Mouse (Mus musculus) neural tube, embryonic 15.5 days (tissue): ENCODE results near the gene St3gal2. TPM values are rescaled to one million over a fixed set of nuclear protein-coding genes. Genes with fewer than 3 reads are reported as not detected.
A peak's percentile ranks its signal among the peaks of the same experiment; 100 is the strongest.

Experiments used
- ATAC-seq: fragments of 200-750 bp; cut with Nextera tagmentation; 2 replicates; pipeline ENCODE4 v1.8.0; 2017; ENCODE audit warnings: mild to moderate bottlenecking, moderate TSS enrichment, moderate library complexity; ENCODE audit not compliant: low FRiP score
- H3K27ac ChIP-seq: fragments of 300-500 bp; sonication (generic); replicated peaks from 2 replicates; pipeline ENCODE4 v1.5.1; 2015; ENCODE audit warnings: mild to moderate bottlenecking, inconsistent platforms
- H3K27me3 ChIP-seq: fragments of 300-500 bp; sonication (generic); replicated peaks from 2 replicates; pipeline ENCODE4 v1.6.1; 2015; ENCODE audit warnings: inconsistent platforms
- H3K36me3 ChIP-seq: fragments of 300-500 bp; sonication (generic); 2 replicates; pipeline ENCODE4 v1.6.1; 2015; ENCODE audit warnings: inconsistent platforms
- H3K4me1 ChIP-seq: fragments of 300-500 bp; sonication (generic); 2 replicates; pipeline ENCODE4 v1.6.1; 2015; ENCODE audit warnings: inconsistent platforms
- H3K4me2 ChIP-seq: fragments of 300-500 bp; sonication (generic); 2 replicates; pipeline ENCODE4 v1.6.1; 2015; ENCODE audit warnings: inconsistent platforms, mild to moderate bottlenecking, moderate library complexity
- H3K4me3 ChIP-seq: fragments of 300-500 bp; sonication (generic); replicated peaks from 2 replicates; pipeline ENCODE4 v1.5.1; 2015; ENCODE audit warnings: mild to moderate bottlenecking, inconsistent platforms
- H3K9ac ChIP-seq: fragments of 300-500 bp; sonication (generic); replicated peaks from 2 replicates; pipeline ENCODE4 v1.6.1; 2015; ENCODE audit warnings: mild to moderate bottlenecking, inconsistent platforms
- H3K9me3 ChIP-seq: fragments of 300-500 bp; sonication (generic); replicated peaks from 2 replicates; pipeline ENCODE4 v1.6.1; 2016; ENCODE audit warnings: inconsistent platforms
- WGBS: fragments of 180-500 bp; shearing (Covaris S2); methylation state at CpG from one replicate; pipeline ENCODE4 v1.1.7; 2015; ENCODE audit warnings: mixed read lengths; 5-methylcytosine and 5-hydroxymethylcytosine counted together
- polyA plus RNA-seq: library from polyadenylated mRNA; unstranded; fragments of >200 nt; fragmentation: Nextera tagmentation; extraction: Ambion mirVana; gene quantifications from 2 replicates; pipeline ENCODE4 v1.2.1, GENCODE M21; 2015

The St3gal2 gene
- polyA plus RNA-seq, result 23.1 and 24.4 TPM in 2 replicates

DNA sequence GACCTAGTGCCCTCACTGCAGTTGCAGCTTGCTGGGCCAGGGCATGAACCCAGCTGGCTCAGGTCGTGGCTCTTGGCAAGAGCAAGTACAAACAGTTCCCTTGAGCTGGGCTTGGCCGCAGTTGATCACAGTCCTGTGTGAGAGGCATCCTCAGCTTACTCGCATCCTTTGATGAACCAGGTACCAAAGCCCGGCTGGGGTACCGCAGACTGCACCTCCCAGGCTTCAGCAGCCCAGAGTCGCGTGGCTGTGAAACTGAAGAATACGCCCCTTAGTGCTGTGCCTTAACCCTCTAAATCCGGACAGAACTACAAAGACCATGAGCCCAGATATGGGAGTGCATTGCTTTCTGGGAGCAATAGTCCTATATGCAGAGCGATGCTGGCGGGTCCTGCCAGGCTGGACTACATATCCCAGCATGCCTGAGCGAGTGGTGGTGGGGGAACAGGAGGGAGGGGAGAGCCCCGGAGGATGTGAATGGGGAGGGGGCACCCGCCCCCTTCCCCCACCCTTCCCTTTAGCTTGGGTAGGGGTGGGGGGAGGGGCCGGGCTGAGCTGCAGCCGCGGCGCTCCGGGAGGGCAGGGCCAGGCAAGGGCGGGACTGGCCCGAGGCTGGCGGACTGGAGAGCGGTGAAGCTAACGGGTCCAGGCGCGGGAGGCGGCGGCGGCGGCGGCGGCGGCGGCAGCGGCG is at the start of gene St3gal2:
St3gal2 (plus strand) TSS at position 582 of the 691 bp plus-strand sequence.
- peaks cover 32% of the 10 kb centered on the region for H3K4me1 ChIP-seq
- 1% methylated on average over 13 of the region's 36 CpGs for WGBS
- H3K4me3 ChIP-seq, result peak within 1 kb of the TSS; percentile 86
- ATAC-seq, result peak; percentile 99
- H3K27ac ChIP-seq, result peak within 1 kb of the TSS; percentile 87
- no peaks in the 10 kb centered on the region for H3K27me3 ChIP-seq
- peak within 1 kb of the TSS; percentile 84 for H3K4me2 ChIP-seq
- H3K9me3 ChIP-seq, result no peaks in the 10 kb centered on the region
- no peaks in the 10 kb centered on the region for H3K36me3 ChIP-seq
- peak within 1 kb of the TSS; percentile 84 for H3K9ac ChIP-seq

DNA sequence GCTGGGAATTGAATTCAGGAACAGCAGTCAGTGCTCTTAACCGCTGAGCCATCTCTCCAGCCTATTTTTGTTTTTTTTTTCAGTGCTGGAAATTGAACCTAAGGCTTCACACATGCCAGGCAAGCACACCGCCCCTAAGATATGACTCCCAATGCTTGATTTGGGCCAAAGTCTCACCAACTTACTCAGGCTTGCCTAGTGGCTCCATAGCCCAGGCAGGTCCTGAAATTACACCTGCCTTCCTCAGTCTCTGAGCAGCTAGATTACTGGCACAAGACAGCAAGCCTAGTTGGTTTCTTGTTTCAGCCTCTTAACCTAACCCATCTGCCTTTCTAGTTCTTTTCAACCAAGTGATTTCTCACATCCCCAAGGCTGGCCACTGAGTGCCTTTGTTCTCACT is 49.2 kb upstream of the St3gal2 start:
- WGBS, result 95% methylated on average over 2 of the region's 2 CpGs
- peaks cover 90% of the 10 kb centered on the region for H3K36me3 ChIP-seq
- no peaks in the 10 kb centered on the region for H3K4me1 ChIP-seq
- no peak overlapping the region for H3K27ac ChIP-seq
- no peaks in the 10 kb centered on the region for H3K27me3 ChIP-seq
- no peak overlapping the region for H3K4me2 ChIP-seq
- no peak overlapping the region for H3K9ac ChIP-seq
- H3K4me3 ChIP-seq, result no peak overlapping the region
- no peak for ATAC-seq
- H3K9me3 ChIP-seq, result no peaks in the 10 kb centered on the region

DNA sequence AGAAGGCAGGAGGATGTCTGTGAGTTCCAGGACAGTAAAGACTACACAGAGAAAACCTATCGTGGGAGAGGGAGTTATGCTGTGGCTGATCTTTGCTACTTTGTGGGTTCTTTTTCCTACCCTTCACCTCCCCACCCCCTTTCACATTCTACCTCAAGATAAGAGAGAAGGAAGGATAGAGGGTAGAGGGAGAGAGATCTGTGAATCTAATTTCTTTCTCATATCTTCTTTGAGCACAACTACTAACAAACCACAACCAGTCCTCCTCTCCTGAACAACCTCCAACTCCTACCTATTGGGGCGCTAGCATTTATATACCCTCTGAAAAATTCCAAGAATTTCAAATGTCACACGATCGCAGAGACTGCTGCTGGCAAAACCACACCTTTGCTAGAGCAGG is 41.9 kb upstream of the St3gal2 start:
- Histone ChIP-seq H3K27me3 (no peaks in the 10 kb centered on the region), H3K4me3 (no peak overlapping the region), H3K4me1 (no peaks in the 10 kb centered on the region), H3K36me3 (peaks cover 90% of the 10 kb centered on the region), H3K4me2 (no peak overlapping the region), H3K9ac (no peak overlapping the region), H3K27ac (no peak overlapping the region), H3K9me3 (no peaks in the 10 kb centered on the region)
- WGBS, result 90% methylated on average over 4 of the region's 4 CpGs
- ATAC-seq, result no peak

DNA sequence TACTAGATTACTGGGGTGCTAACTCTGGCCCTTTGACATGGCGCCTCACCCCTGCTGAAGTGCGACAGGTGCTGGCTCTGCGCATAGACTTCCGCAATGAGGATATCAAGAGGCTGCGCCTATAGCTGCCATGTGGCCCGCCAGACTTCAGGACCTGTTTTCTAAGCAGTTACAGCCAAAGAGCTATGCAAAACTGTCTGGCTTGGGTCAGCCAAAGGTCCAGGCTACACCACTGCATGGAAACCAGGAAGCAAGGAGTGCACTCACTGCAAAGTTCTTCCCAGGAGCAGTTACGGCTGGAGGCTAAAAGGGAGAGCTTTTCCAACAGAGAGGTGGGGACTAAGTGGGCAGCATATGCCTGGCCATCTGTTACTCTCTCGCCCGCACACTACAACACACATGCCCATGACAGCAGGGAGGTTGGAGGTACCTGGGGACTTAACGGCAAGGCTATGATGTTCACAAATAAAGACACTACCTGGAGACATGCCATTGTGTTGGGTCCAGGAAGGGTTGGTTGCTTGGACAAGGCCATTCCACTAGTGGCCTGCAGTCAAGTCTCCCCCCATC is 37.9 kb upstream of the St3gal2 start:
- Histone ChIP-seq H3K27me3 (no peaks in the 10 kb centered on the region), H3K4me3 (no peak overlapping the region), H3K27ac (no peak overlapping the region), H3K4me1 (no peaks in the 10 kb centered on the region), H3K4me2 (no peak overlapping the region), H3K9ac (no peak overlapping the region), H3K9me3 (no peaks in the 10 kb centered on the region), H3K36me3 (peaks cover 85% of the 10 kb centered on the region)
- 96% methylated on average over 10 of the region's 10 CpGs for WGBS
- no peak for ATAC-seq

DNA sequence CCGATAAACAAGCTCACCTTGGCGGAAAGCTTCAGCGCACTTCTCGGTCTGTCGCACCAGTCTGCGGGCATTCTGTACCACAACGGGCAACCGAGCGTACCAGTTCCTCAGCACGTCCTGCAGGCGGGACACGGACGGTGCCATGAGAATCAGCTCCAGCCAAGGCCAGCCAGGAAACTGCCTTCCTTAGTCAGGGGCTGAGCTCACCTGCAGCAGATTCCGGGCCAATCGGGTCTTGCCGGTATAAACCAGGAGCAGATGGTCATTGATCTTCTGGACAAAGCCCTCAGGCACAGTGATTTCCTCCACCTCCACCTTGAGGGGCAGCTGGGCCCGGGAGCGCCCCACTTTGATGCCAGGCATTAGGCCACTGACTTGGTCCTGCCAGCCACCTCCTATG is 35.9 kb upstream of the St3gal2 start:
- Histone ChIP-seq H3K4me2 (no peak overlapping the region), H3K9ac (no peak overlapping the region), H3K27ac (no peak overlapping the region), H3K27me3 (no peaks in the 10 kb centered on the region), H3K4me1 (no peaks in the 10 kb centered on the region), H3K9me3 (no peaks in the 10 kb centered on the region), H3K36me3 (peaks cover 80% of the 10 kb centered on the region), H3K4me3 (no peak overlapping the region)
- WGBS, result 96% methylated on average over 18 of the region's 18 CpGs
- ATAC-seq, result no peak

DNA sequence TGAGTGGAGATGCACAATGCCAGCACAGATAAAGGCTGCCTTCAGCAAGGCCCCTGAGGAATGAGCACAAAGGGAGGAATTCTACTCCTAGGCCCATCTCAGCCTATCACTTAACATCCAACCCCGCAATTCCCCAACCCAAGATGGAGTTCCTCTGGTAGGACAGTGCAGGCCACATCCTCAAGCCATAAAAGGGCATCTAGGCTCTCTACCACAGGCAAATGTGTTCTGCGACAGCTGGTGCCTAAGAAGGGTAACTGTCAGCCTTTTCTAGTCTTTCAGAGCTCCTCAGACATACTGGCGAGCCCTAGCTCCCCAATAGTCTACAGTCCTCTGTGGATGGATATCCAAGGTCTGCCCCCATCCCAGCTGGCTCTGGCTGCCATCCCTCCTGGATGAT is 33.1 kb upstream of the St3gal2 start:
- Histone ChIP-seq H3K4me2 (no peak overlapping the region), H3K9ac (no peak overlapping the region), H3K36me3 (peaks cover 56% of the 10 kb centered on the region), H3K27me3 (no peaks in the 10 kb centered on the region), H3K4me1 (no peaks in the 10 kb centered on the region), H3K9me3 (no peaks in the 10 kb centered on the region), H3K4me3 (no peak overlapping the region), H3K27ac (no peak overlapping the region)
- WGBS, result 89% methylated on average over 3 of the region's 3 CpGs
- no peak for ATAC-seq

DNA sequence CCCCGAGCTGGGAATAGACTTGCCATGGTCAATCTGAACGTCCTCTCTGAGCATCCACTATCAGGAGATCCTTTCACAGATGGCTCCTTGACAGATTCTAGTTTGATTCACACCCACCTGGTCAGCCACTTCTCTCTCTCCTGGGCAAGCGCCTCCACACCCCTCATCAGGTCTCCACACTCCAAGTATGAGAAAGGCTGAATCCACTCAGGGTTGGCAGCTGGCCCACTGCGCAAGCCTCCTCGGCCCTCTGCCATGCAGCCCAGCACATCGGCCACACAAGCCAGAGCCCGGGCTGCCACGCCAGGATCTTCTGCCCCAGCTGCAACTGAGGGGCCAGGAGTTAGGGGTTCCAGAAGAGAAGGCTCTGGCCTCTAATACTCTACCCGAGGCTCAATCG is 32.2 kb upstream of the St3gal2 start:
- ATAC-seq, result no peak
- no peak overlapping the region for H3K4me2 ChIP-seq
- 95% methylated on average over 10 of the region's 10 CpGs for WGBS
- H3K9ac ChIP-seq, result no peak overlapping the region
- no peak overlapping the region for H3K27ac ChIP-seq
- H3K4me1 ChIP-seq, result no peaks in the 10 kb centered on the region
- no peak overlapping the region for H3K4me3 ChIP-seq
- no peaks in the 10 kb centered on the region for H3K27me3 ChIP-seq
- H3K9me3 ChIP-seq, result no peaks in the 10 kb centered on the region
- H3K36me3 ChIP-seq, result peaks cover 47% of the 10 kb centered on the region

DNA sequence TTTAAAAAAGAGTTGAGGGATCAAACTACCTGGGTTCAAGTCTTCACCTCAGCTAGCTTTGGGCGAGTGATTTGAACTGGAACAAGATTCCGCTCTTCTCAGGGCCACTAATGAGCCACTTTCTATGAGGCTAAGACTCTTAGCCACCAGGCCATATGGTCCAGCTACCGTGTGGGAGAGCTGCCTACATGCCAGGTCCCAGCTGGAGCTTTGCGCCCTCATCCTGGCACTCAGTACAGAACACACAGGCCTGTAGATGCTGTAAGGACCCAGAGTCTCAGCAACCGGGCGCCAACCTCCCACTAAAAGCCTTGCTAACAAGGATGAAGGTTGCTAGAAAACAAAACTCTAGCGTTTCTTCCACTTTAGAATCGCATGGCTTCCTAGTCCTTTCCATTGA is 31.3 kb upstream of the St3gal2 start:
- Histone ChIP-seq H3K9me3 (no peaks in the 10 kb centered on the region), H3K4me3 (no peak overlapping the region), H3K27me3 (no peaks in the 10 kb centered on the region), H3K27ac (no peak overlapping the region), H3K4me2 (no peak overlapping the region), H3K36me3 (peaks cover 43% of the 10 kb centered on the region), H3K4me1 (no peaks in the 10 kb centered on the region), H3K9ac (no peak overlapping the region)
- ATAC-seq, result no peak
- WGBS, result 91% methylated on average over 8 of the region's 8 CpGs

DNA sequence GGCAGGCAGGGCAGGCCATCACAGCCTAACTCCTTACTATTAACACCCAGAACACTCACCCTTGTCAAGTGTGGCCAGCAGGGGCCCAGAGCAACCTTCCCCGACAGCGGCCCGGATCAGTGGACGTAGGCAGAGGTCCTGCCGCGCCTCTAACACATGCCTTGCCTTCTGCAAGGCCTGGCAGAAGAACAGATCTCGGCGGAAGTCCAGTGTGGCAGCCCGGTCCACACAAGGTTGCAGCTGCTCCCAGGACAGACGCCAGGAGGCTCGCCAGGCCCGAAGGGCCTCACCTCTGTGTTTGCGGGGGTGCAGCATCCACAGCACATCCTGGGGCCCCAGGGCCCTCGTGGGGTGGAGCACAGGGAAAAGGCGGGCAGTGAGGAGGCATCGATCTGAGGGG is 30.9 kb upstream of the St3gal2 start:
- Histone ChIP-seq H3K36me3 (peaks cover 39% of the 10 kb centered on the region), H3K4me1 (no peaks in the 10 kb centered on the region), H3K4me2 (no peak overlapping the region), H3K27me3 (no peaks in the 10 kb centered on the region), H3K4me3 (no peak overlapping the region), H3K27ac (no peak overlapping the region), H3K9me3 (no peaks in the 10 kb centered on the region), H3K9ac (no peak overlapping the region)
- ATAC-seq, result no peak
- 96% methylated on average over 16 of the region's 16 CpGs for WGBS

DNA sequence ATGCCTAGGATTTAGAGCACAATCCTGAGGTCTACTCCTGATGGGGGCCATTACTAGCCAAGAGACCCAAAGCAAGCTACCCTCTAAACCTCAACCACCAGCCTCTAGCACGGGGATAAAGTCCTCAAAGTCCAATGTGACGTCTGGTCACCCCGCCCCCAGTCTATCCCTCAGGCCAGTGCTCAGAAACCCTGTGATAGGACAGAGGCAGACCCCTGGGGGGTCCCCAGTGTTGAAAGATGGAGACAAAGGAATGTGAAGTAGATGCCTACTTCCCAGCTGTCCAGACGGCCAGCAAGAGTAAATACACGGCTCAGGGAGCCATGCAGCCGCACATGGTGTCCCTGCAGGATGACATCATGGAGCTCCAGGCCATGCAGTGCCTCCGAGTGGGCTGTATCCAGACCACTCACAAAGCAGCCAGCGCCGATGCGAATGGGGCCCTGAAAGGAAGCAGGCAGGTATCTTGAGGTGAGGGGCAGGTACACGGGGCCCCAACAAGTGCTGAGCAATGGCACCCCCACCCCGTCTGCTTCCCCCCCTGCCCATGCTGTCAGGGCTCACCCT is 29.7 kb upstream of the St3gal2 start:
- ATAC-seq, result no peak
- H3K36me3 ChIP-seq, result peaks cover 30% of the 10 kb centered on the region; the same call in 1 of the 2 replicates

DNA sequence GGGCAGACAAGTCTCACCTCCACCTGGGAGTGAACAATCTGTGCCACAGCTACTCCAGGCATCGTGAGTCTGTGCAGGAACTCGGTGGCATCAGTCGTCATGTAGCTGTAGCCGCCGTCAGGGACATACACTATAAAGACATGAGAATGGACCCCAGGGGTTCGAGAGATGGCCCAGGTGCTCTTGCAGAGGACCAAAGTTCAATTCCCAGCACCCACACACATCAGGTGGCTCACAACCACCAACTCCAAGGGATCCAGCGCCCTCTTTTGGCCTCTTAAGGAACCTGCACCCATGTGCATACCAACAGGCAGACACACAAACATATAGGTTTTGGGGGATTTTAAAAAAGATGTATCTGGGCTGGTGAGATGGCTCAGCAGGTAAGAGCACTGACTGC is 27.7 kb upstream of the St3gal2 start:
- WGBS, result 93% methylated on average over 7 of the region's 7 CpGs
- H3K4me1 ChIP-seq, result no peaks in the 10 kb centered on the region
- no peaks in the 10 kb centered on the region for H3K9me3 ChIP-seq
- H3K36me3 ChIP-seq, result peaks cover 15% of the 10 kb centered on the region; the same call in 1 of the 2 replicates
- ATAC-seq, result no peak
- no peak overlapping the region for H3K9ac ChIP-seq
- no peaks in the 10 kb centered on the region for H3K27me3 ChIP-seq
- no peak overlapping the region for H3K27ac ChIP-seq
- H3K4me3 ChIP-seq, result no peak overlapping the region
- no peak overlapping the region for H3K4me2 ChIP-seq

More for the DNA sequence above, 29.7 kb upstream of the St3gal2 start:
- H3K4me3 ChIP-seq, result no peak overlapping the region
- no peaks in the 10 kb centered on the region for H3K27me3 ChIP-seq
- no peaks in the 10 kb centered on the region for H3K4me1 ChIP-seq
- no peaks in the 10 kb centered on the region for H3K9me3 ChIP-seq
- no peak overlapping the region for H3K9ac ChIP-seq
- H3K4me2 ChIP-seq, result no peak overlapping the region
- no peak overlapping the region for H3K27ac ChIP-seq
- 79% methylated on average over 12 of the region's 12 CpGs for WGBS

DNA sequence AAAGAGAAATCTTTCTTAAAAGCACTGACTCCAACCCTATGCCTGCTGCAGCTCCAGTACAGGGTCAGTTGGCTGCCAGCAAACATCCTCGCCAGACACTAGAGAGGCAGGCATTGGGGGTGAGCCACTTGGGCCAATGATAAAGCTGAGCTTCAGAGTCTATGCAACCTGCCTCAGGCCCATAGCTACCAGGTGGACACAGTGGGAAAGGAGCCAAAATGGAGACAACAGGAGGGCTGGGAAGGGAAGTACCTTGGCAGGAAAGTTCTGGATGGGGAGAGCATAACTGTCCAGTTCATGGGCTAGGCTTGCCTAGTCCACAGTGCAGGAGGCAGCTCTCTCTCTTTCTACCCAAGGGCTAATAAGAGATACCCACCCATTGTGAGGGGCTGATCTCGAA is 26.8 kb upstream of the St3gal2 start:
- Histone ChIP-seq H3K4me3 (no peak overlapping the region), H3K4me2 (no peak overlapping the region), H3K36me3 (peaks cover 9% of the 10 kb centered on the region; the same call in 1 of the 2 replicates), H3K9me3 (no peaks in the 10 kb centered on the region), H3K27me3 (no peaks in the 10 kb centered on the region), H3K9ac (no peak overlapping the region), H3K27ac (no peak overlapping the region), H3K4me1 (no peaks in the 10 kb centered on the region)
- WGBS, result 96% methylated on average over 2 of the region's 2 CpGs
- no peak for ATAC-seq
